Mouse (Mus musculus): ENCODE measurements at regions not wholly inside any gene's neighbourhood (a gene's known extent, or its start where the extent isn't known, plus 50 kb on each side); places are given as distances from the start of the nearest gene placed in this dataset.

DNA sequence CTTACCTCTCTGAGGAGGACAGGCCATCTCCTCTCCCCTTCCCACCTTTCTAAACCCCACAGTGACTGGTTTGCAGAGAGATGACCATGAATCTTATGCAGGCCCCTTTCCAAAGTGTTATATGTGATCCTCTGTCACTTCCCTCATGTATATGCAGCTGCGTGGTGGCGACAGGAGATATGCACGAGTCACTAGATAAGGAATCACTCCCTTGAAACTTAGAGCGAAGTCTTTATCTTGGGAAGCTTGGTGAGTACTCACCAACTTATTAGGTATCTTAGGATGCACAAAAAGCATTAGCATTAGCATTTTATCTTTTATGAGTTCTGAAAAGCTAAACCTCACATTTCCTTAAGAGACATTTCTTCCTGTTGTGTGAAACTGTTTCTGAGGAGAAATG, 421.9 kb downstream of the Tmem161b start:
- in situ Hi-C loops (cut with MboI, MseI): no loop called here

DNA sequence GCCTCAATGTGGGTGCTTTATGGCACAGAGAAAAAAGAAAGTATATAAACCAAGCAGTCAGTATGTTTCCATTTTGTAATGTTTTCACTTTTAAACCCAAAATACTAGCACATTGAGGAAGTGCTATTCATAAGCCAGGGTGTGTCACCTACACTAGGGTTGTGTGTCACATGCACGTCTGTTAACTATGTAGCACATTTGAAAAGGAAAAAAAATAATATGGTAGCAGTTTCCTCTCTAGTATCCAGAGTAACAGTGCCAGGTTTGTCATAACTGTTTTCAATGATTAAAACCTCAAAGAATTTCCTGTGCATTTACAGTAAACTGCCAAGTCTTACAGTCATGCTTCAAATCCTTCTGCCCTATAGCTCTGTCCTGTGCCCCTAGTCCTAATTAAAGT, 424.8 kb downstream of the Tmem161b start:
- in situ Hi-C loops (cut with MboI, MseI): no loop called here

DNA sequence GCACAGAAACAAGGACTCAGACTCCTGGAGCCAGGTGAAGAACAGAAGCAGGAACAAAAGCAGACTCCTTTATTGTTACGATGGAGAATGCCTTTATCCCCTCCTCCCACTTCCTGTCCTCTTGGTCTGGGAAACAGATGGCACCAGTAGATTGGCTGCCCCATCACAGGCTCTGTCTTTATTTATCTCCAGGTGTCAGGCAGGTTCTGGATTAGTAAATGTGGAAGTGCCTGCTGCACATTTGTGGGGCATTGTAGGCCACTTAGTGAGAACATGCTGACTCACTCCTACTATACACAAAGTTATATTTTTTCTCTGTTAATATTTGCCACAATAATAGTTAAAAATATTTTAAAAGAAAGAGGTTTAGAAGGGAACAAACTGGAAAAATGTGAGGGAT, 426.0 kb downstream of the Tmem161b start:
- in situ Hi-C loops (cut with MboI, MseI): no loop called here

DNA sequence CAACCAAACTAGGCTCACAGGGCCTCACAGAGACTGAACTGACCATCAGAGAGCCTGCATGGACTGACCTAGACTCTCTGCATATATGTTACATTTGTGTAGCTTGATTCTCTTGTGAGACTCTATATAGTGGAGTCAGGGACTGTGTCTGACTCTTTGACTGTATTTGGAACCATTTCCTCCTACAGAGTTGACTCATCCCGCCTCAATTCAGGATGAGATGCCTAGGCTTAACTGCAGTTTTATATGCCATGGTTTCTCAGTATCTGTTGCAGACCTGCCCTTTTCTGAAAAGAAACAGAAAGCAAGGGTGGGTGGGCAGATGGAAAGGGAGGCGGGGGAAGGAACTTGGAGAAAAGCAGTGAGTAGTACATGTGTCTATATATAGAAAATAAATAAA, 441.9 kb downstream of the Tmem161b start:
- in situ Hi-C loops (cut with MboI, MseI): no loop called here

DNA sequence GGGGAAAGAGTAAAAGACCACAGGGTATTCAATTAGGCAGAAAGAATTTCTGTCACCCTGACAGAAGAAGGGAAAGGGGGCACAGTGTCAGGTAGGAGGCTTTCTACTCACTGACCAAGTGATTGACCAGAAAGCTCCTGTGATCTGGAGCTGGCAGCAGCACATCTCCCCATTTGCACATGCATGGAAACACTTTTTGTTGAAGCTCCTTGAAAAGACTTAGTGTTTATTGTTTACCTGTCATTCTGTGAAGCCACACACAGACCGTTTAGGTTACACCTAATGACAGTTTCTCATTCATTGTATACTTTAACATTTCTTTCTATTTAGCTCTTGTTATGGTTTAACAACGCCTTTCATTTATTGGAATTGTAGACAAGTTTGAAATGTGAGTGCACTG, 458.9 kb downstream of the Tmem161b start:
- in situ Hi-C loops (cut with MboI, MseI): no loop called here

DNA sequence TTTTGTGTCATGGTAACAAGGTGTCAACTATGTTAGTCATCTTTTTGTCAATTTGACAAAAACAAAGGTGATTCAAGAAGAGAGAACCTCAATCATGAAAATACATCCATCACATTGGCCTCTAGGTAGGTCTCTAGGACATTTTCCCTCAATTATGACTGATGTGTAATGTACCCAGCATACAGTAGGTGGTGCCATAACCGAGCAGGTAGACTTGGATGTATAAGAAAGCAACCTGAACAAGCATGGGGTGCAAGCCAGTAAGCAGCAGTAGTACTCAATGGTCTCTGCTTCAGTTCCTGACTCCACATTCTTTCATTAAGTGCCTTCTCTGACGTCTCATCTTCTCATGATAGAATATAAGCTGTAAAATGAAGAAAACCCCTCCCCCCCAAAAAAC, 463.8 kb downstream of the Tmem161b start:
- in situ Hi-C loops (cut with MboI, MseI): no loop called here

DNA sequence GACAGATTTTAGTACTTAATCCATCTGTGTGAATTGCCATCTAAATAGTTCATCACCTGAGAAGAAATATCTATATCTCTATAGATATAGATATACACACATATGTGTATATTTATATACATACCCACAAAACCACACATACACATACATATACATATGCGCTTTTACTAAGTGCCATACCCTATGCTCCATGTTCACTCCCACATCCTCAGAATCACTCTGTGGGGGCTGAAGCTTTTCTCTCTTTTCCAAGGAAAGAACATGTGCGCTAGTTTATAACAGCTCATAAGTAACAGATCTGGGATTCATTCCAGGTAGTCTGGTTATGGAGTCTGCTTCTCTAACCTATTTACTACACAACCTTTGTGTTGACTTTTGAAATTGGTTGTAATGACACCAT, 471.4 kb downstream of the Tmem161b start:
- in situ Hi-C loops (cut with MboI, MseI): no loop called here

DNA sequence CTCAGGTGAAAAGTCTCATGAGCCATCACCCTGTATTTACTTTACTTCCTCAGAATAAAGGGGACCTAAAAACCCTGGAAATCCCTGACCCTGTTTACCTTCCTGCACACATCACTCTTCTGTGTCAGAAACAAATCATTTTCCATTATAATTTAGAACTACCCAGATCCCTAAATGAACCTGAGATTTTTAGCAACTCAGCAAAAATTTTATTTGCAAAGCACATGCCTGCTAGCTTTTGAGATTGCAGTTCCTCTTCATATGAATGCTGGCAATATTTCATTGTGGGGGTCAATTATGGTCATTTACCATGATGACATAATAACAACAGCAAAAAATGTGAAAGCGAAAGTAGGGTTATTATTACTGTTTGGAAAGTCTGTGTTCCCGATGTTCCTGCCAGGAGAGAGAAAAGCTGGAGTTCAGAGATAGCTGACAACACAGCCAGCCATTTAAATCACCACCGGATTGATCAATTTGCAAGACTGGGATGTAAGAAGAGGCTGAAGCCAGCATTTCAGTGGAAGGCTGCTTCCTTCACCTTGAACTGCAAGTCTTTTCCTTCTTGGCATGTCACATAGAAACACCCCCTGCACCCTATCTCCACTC, 476.5 kb downstream of the Tmem161b start:
- in situ Hi-C loops (cut with MboI, MseI): no loop called here

DNA sequence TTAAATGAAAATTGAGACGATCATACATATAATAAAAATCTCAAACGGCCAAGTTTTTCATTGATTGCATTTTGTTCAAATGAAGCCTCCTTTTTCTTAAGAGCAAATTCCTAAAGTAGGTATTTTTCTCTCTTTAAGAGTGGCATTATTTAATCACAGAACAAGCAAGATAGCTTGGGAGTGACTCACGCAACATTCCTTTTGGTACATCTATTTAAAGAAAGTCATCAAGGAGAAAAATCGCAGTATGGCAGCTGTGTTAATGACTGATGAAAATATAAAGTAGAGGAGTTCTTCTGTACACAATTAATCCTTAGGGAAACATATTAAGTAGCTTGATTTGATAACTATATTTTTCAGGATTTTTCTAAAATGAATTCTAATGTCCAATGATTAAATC, 448.0 kb upstream of the Ccnh start:
- in situ Hi-C loops (cut with MboI, MseI): no loop called here

DNA sequence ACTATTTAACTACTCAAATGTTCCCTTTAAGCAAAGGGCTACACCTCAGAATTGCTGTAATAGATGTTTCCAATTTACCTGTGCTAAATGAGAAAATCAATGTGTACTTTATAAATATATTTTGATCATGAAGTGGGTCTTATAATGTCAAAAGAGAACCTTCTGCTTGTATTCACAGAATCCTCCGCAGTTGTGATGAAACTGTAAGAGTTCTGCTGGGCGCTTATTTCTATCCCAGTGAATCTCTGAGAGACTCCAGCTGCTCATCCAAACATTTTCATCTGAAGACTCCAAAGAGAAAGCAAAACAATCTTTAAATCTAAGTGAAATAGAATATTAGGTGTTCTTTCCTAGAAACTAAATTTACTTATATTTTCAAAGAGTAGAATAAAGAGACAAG, 440.9 kb upstream of the Ccnh start:
- in situ Hi-C loops (cut with MboI, MseI): no loop called here

DNA sequence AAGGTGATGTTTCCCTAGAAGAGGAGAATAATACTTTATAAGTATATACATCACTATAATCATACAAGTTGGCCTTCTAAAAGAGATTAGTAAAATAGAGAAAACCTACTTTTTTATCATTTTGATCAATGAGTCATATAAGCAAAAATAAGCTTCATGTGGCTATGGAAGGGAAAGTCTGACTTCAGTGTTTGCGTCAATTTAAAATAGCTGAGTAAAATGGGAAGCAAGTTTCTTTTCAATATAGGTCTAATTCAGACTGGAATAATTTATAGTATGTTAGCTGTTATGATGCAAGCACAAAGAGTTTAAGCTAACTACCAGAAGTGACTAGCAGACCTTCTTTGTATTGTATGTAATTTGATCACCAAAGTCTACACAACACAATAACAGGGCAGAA, 440.0 kb upstream of the Ccnh start:
- in situ Hi-C loops (cut with MboI, MseI): no loop called here

DNA sequence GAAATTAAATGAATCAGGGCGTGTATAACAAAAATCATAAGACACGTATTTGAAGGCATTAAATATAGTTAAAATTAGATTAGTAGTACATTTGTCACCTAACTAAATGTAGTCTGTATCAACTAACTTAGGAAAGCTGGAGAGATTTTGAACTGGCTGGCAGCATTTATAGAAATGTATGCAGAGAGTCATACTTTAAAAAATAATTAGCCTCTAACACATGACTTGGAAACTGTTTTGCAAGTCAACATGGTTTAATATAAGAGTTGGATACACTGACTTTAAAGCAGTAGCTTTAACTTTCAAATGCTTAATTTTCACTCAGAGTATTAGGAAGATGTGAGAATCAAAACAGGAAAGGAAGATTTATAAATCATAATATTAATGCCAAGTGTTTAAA, 439.1 kb upstream of the Ccnh start:
- in situ Hi-C loops (cut with MboI, MseI): no loop called here

DNA sequence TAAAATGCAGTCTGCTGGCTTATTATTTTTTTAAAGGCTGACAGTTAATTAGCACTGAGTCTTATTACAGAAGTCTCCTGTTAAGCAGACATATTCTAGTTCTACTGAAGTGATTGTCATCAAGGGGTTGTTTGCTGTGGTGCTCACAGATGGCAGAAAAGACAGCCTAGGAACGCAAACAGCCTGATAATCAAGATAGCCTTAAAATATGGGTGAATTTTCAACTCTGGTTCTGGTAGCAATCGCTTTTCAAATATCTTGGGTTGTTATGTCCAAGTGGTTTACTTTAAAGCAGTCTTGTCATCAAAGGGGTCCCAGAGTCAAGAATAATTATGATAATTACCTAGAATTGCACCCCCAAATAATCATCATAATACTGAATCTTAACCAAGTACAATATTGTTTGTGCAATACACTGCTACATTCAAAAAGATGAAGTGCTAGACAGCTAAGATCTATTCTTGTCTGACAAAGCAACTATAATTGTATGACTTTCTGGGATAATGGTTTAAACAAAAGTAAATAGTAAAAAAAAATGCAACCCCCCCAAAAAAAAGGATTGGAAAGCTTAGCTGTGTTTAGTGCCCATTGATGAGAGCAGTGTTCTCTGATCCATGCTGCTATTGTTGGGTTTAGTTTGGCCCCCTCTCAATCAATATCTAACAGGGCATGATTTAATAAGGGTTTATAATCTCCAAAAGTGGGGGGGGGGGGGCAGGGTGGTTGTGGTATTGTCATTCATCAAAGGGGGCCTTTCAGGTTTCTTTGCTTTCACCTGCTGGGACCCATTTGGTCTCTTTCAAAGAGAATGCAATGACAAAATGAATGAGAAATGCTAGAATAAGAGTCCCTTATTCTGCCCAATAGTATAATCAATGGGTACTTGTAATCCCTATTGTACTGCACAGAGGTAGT, 437.4 kb upstream of the Ccnh start:
- in situ Hi-C loops (cut with MboI, MseI): no loop called here

DNA sequence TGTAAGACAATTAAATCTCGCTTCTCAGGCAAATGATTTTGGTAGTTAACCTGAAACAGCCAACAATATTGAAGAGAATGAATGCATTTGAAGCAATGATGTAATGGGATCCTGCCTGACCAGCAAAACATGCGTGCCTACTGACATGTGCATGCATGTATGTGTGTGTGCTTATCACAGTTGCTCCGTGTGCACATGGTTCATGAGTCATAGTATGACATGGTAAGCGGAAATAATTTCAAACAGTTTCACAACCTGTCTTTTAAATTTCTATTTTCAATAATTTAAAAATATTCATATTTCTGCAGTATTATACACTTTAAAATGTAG, 436.8 kb upstream of the Ccnh start:
- in situ Hi-C loops (cut with MboI, MseI): no loop called here

DNA sequence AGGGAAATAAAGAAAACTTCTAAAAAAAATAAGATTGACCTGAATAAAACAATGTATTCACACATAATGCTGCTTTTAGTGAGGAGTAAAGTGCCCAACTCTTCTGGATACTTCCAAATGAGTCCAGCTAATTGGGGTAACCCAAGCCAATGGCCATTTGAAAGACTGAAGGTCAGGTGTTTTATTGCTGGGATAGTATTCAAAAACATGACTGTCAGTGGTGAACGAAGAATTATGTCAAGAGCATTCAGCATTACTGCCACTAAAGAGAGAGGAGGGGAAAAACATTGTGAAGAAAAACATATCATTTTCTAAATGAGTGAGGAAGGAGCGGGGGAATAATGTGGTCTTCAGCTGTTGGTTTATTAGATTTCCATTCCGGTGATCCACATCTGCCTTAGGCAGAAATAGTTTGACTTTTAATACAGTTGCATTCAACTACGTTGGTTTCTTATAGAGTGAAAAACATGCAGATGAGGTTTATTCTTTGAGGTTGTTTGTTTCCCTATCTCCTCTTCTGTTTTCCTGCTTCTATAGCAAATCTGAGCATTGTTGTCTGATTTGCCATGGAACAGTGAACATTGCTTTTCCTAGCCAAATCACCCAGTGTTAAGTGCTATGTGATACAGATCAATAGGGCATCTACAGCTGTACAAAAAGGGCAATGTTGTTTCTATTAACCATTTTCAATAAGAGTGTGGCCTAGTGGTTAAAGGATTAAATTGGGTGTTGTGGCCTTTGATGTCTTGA, 435.3 kb upstream of the Ccnh start:
- in situ Hi-C loops (cut with MboI, MseI): no loop called here

DNA sequence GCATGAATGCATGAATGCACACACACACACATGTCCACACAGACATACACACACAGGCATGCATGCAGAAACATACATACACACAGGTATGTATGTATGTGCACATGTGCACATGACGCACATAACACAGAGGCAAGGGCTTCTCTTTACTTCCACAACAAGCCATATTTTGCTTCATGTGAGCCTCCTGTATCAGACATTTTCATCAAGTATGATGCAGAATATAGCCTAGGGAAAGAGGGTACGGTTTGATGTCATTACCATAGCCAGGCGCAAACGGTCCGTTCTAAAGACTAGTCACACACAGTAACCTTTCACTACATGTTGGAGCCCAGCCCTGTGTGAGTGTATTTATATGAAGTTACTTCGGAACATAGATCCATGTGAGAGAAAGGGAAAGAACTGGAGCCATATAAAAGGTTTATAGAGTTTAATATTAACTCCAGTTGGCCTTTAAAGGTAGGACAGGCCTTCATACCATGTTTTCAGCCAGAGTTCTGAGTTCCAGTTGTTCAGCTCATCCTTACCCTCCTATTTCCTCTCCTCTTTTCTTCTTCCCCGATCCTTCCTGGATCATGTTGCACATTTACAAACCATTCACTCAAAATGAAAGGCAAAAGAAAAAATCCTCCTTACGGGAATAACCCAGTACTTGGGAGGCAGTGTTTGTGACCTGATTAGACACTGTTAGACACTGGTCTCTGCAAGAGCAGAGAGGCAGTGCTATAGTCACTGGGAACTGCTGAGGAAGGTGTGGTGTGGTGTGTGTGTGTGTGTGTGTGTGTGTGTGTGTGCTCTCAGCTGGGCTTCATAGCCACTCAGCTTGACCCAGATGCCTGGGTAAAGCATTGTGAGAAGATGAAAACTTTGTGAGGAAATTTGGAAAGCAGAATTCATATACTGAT, 434.1 kb upstream of the Ccnh start:
- in situ Hi-C loops (cut with MboI, MseI): loop anchor here (5.0 kb wide), 1 partner anchor 1038 kb away; no protein-coding TSS in a partner anchor

DNA sequence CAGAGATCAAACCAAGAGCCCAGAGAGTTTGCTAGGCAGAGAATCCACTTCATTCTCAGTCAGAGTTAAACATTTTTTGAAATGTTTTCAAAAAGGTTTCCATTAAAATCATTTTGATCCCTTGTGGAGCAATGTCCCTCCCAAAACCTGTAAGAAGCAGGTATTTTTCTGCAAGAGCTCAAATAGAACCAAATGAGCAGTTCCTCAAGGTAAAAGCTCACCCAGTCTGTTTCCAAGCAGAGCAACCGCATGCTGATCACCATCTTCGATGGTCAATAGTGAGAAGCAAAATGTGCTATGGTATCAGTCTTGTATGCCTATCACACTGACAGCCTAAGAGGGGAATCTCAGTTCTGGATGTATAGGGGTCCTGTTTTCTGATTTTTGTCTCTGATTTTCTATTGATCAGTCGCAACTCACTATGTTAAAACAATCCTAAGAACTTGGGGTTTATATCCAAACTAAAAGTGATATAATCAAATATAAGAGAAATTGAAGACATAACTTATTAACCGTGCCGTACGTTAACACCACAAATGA, 432.3 kb upstream of the Ccnh start:
- in situ Hi-C loops (cut with MboI, MseI): loop anchor here (5.0 kb wide), 1 partner anchor 1040 kb away; no protein-coding TSS in a partner anchor

DNA sequence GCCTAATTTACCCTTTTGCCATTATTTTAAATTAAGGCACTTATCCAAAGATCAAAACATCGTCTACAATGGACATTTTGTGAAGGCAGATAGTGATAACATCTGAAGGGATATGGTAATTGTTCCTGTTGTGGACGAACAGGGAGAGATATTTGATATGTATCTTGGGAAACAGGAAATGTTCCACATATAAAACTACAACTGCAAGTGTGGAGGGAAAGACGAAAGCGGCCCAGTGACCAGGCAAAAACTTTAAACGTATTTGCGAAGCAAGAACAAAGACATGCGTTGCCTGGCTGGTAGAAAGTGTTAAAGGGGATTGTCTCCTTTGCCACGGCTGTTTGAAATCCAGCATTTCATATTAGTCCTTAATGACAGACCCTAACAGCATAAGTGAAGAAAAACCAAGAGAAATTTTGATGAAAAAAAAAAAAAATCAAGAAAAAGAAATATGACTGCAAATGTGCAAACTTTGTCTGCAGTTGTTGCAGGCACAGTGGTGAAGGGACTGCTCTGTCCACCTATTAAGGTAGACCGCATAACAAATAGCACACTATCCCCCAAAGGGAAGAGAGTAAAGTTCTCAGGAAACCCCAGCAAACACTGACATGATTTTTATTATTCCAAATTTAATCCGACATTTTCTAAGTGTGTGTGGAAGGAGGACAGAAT, 431.2 kb upstream of the Ccnh start:
- in situ Hi-C loops (cut with MboI, MseI): loop anchor here (5.0 kb wide), 1 partner anchor 1041 kb away; no protein-coding TSS in a partner anchor

DNA sequence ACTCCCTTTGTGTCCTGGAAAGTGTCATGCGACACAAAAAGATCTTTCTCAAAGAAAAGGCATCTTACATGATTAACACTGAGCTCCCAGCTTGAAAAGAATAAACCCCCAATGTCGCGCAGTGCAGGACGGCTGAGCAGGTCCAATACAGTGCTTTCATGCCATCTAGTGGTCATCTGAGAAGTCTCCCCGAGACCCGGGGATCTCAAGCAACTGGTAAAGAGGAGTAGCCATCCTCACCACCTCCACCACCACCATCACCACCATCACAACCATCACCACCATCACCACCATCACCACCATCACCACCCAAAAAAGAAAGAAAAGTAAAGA, 430.7 kb upstream of the Ccnh start:
- in situ Hi-C loops (cut with MboI, MseI): loop anchor here (5.0 kb wide), 1 partner anchor 1041 kb away; no protein-coding TSS in a partner anchor

DNA sequence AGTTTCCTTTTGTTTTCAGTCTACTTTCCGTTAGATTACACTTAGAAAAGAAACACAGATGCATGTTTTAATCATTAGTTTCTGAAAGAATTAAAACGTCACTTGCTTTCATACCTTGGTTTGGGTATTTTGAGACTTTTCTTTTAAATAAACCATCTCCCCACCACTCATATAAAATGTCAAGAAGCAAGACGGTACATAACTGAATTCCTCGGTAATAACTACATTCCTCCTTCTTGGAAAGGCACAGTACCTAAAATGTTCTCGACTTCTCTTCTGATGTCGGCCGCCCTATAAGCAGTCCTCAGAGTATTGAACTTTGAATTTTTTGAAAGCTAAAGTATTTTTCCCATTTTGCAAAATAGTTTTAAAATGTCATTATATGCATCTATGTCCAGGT, 430.1 kb upstream of the Ccnh start:
- in situ Hi-C loops (cut with MboI, MseI): loop anchor here (5.0 kb wide), 1 partner anchor 1042 kb away; no protein-coding TSS in a partner anchor

DNA sequence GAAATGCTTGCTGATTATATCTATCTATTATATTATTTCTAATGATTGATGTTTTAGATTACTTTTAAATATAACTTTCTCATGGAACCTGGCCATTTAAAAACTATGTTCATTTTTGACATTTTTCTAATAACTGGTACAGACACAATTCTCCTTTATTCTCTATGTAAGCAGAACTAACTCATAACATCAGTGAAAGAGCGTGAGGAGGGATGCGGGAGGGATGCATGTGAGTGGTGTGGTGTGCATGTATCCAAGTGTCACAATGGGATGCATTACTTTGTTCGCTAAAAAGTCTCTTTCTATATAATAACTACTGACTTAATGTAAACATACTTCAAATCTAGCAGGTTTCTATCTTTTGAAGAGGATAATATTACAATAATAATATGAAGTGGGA, 428.7 kb upstream of the Ccnh start:
- in situ Hi-C loops (cut with MboI, MseI): no loop called here

Measured in T-helper 1 cell (primary cell).